Mouse (Mus musculus) common myeloid progenitor, adult 5-6 weeks (primary cell): ENCODE data around the gene Aff3. TPM values are rescaled to one million over a fixed set of nuclear protein-coding genes. Genes with fewer than 3 reads are reported as not detected.
A peak's percentile ranks its signal among the peaks of the same experiment; 100 is the strongest.

Source experiments
- ATAC-seq: replicated peaks from 2 replicates; pipeline ENCODE4 v1.8.0; 2016; ENCODE audit warnings: low read depth, mild to moderate bottlenecking, moderate TSS enrichment, inconsistent platforms; ENCODE audit not compliant: poor library complexity, severe bottlenecking
- total RNA-seq: library from RNA; stranded (forward); fragments of 200-1000, 187-1606 nt; gene quantifications from 2 replicates; pipeline ENCODE4 v1.2.3, GENCODE M21; 2017

The Aff3 gene
- total RNA-seq, 1 experiment from 2014 or later, result 115 TPM

GRCm38 (mm10) chr1:38261076-38261475, 403.7 kb downstream of the Aff3 start:
- ATAC-seq, result no peak

GRCm38 (mm10) chr1:38259541-38260338, 405.0 kb downstream of the Aff3 start:
- peak; percentile 50; the same call in 1 of the 2 replicates for ATAC-seq

DNA sequence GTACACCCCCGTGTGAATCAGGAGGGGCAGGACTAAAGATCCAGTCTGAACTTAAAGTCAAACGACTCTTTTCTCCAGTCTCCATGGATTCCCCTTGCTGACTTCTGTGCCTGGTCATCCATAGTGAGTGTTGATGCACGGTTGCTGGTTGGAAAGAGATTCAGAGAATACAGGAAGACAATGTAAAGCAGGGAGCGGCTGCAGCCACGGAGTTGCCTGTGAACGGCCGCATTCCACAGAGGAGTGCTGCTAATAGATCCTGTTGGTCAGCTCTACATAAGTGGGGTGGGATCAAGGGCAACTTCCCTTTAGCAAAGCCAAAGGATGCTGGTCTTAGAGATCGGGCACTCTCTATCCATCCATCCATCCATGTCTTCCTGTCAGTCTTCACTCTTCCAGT, 410.3 kb downstream of the Aff3 start:
- no peak for ATAC-seq

DNA sequence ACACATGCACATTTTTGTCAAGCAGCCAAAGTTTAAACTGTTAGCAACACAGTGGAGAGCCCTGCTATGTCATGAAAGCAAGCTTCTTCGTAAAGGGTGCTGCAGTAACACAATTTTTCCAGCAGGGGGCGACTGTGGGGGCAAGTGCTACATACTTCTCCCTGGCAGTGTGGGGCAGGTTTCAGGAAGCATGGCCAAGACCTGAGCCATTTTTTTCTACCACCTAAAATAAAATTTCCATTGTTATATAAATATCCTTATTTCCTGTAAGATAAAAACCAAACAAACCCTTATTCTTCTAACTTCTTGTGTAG, 412.0 kb downstream of the Aff3 start:
- peak; percentile 71; the same call in 1 of the 2 replicates for ATAC-seq

DNA sequence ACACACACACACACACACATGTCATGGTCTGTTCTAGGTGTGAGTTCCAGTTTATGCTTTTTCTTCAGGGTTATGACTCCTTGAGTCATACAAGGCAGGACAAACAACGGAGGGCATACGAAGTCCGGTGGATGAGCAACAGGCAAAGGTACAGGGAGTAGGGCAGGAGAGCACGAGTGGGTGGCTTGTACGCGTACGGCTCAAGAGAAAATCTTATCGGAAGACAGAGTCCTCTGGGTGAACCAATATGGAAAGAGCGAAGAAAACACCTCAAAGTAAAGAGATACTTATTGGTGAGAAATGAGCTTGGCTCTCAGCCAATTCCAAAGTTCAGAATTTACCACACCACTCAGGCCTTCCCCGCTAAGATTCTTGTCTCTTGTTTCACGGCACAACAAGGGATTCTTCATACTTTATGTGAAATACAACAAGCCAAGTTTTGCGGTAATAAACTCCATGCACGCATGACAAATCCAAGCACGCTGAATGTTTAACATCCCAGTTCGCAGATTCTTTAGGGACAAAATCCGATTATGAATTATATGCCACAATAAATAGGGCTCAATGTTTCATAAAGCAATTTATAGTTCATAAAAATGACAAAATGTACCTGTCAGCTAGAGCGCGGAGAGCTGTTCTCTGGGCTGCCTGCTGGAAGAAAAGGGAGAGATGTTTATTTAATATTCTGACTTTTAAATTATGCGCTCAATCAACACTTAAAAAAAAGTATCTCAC, 412.6 kb downstream of the Aff3 start:
- ATAC-seq, result no peak

DNA sequence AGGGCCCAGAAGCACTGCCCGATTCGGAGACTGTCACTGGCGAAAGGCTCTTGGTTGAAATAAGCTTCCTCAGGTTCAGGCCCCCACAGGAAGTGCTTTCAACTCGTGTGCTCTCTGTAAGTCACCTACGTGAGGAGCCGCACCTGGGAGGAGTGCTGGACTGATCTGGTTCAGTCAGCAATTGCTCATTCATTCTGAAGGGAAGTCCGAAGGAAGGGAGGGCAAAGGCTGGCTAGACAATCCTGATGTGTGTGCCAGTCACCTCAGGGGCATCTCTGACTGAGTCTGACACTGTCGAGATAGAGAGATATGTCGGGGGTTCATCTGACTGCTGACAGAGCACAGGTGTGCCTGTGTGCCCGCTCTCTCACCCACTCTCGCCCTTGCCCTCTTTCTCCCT, 413.3 kb downstream of the Aff3 start:
- ATAC-seq, result no peak

- no peak for ATAC-seq
Measured at GRCm38 (mm10) chr1:38250246-38250645, 414.5 kb downstream of the Aff3 start.

DNA sequence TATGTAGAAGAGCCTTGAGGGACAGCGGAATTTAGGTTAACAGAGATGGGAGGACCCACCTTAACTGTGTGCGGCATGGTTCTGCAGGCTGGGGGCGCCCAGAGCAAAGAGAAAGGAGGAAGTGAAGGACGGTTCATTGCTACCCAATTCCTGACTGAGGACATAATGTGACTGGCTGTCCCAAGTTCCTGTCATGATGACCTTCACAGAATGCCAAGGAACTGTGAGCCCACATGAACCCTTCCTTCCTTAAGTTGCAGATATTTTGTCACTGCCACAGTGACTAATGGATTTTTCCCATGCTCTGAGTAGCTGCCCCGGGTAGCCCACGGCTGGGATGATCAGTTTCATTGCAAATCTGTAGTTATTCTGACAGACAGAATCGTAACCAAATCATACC, 415.2 kb downstream of the Aff3 start:
- 0 out of 2 replicates have a peak, but pooled peaks have one; percentile 29 for ATAC-seq

- ATAC-seq, result no peak
Measured at GRCm38 (mm10) chr1:38248027-38248426, 416.7 kb downstream of the Aff3 start.

- ATAC-seq, result no peak
Measured at GRCm38 (mm10) chr1:38242559-38242958, 422.2 kb downstream of the Aff3 start.

GRCm38 (mm10) chr1:38241801-38242200, 423.0 kb downstream of the Aff3 start:
- ATAC-seq, result no peak

DNA sequence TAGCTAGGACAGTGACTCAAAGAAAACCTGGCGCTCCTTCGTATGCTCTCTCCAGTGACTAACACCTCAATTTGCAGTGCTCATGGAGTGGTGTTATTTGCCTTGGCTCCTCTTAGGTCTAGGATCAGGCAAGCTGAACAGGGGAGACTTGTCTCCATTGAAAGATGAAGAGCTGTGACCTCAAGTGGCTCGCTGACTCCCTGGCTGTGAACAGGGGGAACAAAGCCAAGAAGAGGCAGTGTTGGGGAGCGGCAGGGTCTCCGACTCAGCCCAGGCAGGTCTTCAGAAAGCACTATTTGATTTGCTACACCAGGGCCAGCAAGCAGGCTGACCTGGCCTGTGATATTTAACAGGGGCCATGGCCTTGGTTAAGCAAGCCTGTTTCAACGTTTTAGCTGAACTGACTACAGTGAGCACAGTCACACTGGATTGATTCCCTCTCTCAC, 423.5 kb downstream of the Aff3 start:
- no peak for ATAC-seq

- no peak for ATAC-seq
Measured at GRCm38 (mm10) chr1:38240438-38241220, 424.1 kb downstream of the Aff3 start.

- ATAC-seq, result no peak
Measured at GRCm38 (mm10) chr1:38239516-38239915, 425.2 kb downstream of the Aff3 start.

DNA sequence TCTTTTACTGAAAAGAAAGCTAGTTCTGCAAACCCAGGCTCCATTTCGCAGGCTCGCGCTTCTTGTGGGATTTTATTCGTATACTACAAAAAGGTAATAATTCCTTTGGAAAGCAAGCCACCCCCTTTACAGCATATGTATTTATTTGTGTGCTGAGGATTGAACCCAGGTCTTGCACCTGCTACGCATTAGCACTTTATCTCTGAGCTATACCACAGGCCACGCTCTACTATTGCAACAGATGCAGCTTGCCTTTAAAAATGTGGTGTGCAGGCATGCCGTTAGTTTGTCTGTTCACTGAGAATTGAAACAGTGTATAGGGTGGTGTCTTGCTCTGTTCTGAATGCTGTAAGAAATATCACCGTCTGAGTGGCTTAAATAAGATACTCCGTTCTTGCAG, 426.9 kb downstream of the Aff3 start:
- ATAC-seq, result no peak

DNA sequence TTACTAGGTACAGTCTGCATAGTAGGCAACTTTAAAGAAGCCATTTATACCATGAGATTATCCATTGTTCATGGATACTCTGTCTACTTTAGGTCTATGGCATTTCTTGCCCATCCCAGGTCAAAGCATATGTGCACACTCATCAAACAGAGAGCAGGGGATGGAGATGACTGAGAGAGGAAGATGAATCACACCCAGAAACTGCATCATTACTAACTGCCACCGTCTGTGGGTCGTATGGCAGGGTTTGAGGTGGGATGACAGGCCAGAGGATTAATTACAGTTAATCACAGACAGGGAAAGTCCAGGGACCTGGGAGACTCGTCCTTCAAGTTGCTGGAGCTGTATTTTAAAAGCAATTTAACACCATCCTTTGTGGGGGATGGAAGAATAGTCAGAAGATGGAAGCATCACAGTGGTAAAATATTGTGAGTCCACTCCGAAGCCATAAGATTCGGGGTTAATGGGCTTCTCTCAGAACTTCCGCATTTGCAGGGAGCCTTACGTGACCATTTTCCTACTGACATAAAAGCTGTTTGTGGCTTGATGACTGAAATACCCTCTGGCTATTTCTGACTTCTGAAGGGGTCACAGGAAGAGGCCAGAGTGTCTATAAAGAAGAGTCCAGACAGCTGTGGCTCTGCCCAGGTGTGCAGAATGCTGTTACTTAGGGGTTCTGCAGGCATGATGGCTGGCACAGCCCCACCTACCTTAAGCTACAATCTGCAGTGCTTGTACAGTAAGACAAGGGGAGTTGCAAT, 427.5 kb downstream of the Aff3 start:
- ATAC-seq, result no peak

DNA sequence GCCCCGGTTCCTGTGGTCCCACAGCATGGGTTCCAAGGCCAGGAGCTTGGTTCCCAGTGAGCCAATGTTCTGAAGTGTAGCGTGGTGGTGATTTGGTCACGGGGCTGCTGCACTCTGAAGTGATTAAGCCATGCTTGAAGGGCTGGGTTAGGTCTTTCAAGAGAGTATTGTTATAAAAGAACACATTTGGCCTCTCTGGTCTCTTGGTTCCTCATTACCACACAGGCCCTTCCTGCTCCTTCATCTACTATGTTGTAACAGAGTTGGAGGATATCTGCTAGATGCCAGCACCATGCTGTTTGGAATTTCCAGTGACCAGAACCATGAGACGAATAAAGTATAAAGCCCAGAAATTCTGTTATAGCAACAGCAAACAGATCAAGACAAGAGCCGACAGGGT, 431.6 kb downstream of the Aff3 start:
- ATAC-seq, result no peak

DNA sequence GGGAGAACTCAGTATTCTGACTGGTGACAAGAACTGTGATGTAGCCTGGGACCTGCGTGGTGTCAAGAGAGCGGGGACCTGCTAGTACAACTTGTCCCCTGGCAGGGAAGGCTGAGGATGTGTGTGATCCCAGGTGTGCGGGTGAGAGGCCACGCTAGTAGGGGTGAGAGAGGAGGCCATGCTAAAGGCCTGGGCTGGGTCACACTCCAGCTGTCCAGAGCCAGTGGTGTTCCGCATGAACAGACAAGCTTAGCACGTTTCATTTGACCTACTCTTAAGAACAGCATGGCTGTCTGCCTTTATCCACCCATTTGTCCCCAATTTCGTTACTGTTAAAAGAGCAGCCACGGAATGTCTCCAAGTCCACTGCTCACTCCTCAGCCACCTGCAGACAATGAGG, 434.7 kb downstream of the Aff3 start:
- no peak for ATAC-seq

- no peak for ATAC-seq
Measured at GRCm38 (mm10) chr1:38228806-38229205, 435.9 kb downstream of the Aff3 start.

DNA sequence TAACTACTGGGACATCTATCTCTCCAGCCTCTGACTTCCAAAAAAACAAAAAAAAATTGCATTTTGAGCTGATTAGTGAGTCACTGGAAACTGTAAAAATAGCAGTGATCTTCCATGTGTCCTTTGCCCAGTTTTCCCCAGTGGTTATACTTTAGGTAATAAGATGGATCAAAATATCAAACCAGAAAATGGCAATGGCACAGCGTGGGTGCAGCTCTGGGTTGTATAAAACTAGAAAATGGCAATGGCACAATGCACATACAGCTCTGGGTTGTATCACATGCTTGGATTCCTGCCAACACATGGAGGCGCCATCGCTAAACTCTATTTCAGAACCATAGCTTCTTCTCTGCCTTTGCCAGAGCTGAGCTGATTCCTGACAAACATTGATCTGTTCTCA, 439.6 kb downstream of the Aff3 start:
- ATAC-seq, result no peak
